Comparison of ENCODE assay signal across 17 mouse cellular contexts in the genomic region with DNA sequence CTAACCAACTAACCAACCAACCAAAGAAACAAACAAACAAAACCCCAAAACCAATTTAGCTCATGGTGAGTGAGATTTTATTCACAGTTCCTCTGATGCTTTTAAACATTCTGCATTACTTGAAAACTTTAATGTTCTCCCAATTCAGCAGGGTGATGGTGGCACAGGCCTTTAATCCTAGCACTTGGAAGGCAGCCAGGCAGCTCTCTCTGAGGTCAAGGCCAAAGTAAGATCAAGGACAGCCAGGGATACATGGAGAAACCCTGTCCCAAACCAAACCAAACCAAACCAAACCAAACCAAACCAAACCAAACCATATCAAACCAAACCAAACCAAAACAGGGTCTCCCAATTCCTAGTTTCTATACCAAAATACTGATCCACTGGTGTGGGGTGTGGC.
"Had no signal": no experiment of that assay in that cellular context is flagged by ENCODE, and none has a peak within 500 bp of the region (broad histone marks: within the 10 kb centered on the region; RNA-seq: fewer than 3 reads in every experiment).

No protein-coding gene starts in this region.

- H3K27me3 ChIP-seq: lung, embryonic 15.5 days; megakaryocyte, embryonic 14.5 days; midbrain, embryonic 15.5 days; neural tube, embryonic 12.5 days; stomach, embryonic 15.5 days had no signal

- DNase-seq: lung, adult 2 months; lung, postnatal 14 days; lung, postnatal 36 days; right cerebral cortex, postnatal 14 days; thymus, adult 2 months; thymus, postnatal 25 days; thymus, postnatal 4 days had no signal

- H3K4me3 ChIP-seq: lung, embryonic 15.5 days; megakaryocyte, embryonic 14.5 days; midbrain, embryonic 13.5 days; midbrain, embryonic 15.5 days; neural tube, embryonic 12.5 days; stomach, embryonic 15.5 days had no signal

- ATAC-seq: lung, postnatal 0 days; midbrain, embryonic 13.5 days; midbrain, embryonic 15.5 days had no signal

- H3K27ac ChIP-seq: lung, embryonic 15.5 days; macrophage; midbrain, embryonic 13.5 days; midbrain, embryonic 15.5 days; neural tube, embryonic 12.5 days; stomach, embryonic 15.5 days; stomach, postnatal 0 days had no signal

- H3K9ac ChIP-seq: lung, embryonic 15.5 days; midbrain, embryonic 13.5 days; midbrain, embryonic 15.5 days; neural tube, embryonic 12.5 days; stomach, embryonic 15.5 days had no signal

- H3K9me3 ChIP-seq: lung, embryonic 15.5 days; megakaryocyte, embryonic 14.5 days; midbrain, embryonic 13.5 days; midbrain, embryonic 15.5 days; neural tube, embryonic 12.5 days; stomach, embryonic 15.5 days had no signal

- H3K4me2 ChIP-seq: lung, embryonic 15.5 days; midbrain, embryonic 11.5 days; midbrain, embryonic 13.5 days; midbrain, embryonic 15.5 days; neural tube, embryonic 12.5 days; stomach, embryonic 15.5 days had no signal

- H3K36me3 ChIP-seq: lung, embryonic 15.5 days; midbrain, embryonic 13.5 days; midbrain, embryonic 15.5 days; neural tube, embryonic 12.5 days; stomach, embryonic 15.5 days had no signal

- H3K4me1 ChIP-seq: lung, embryonic 15.5 days; midbrain, embryonic 13.5 days; midbrain, embryonic 15.5 days; neural tube, embryonic 12.5 days; stomach, embryonic 15.5 days had no signal
